Comparison of ENCODE assay signal across 17 mouse cellular contexts in the genomic region with DNA sequence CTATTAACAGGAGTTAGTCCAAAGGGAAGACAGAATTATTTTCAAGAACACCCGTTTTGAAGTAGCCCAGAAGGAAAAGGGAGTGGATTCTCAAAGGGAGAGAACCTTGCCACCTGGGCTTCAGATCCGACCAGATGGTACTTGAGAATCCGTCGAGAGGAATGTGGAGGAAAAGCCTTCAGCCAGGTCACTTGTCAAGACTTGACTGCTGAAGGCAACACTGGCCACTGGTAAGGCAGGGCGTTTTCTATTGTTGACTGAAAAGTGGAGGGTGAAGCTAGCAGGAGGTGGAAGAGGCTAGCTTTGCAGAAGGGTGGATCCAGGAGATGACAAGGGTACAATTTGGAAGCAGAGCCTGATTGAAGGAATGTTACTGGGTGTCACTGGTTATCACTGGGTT. TPM values are rescaled to one million over a fixed set of nuclear protein-coding genes. Genes with fewer than 3 reads are reported as not detected.
"Had no signal": no experiment of that assay in that cellular context is flagged by ENCODE, and none has a peak within 500 bp of the region (broad histone marks: within the 10 kb centered on the region; RNA-seq: fewer than 3 reads in every experiment).

No protein-coding gene starts in this region.

- H3K27me3 ChIP-seq: limb, embryonic 13.5 days; liver, embryonic 13.5 days; midbrain, embryonic 15.5 days; neural tube, embryonic 12.5 days; stomach, embryonic 15.5 days had no signal

- H3K4me2 ChIP-seq: limb, embryonic 13.5 days; liver, embryonic 13.5 days; midbrain, embryonic 15.5 days; neural tube, embryonic 12.5 days; stomach, embryonic 15.5 days had no signal

- H3K4me1 ChIP-seq: midbrain, embryonic 15.5 days had no signal

- H3K4me3 ChIP-seq: limb, embryonic 13.5 days; liver, embryonic 13.5 days; midbrain, embryonic 15.5 days; neural tube, embryonic 12.5 days; stomach, embryonic 15.5 days had no signal

- ATAC-seq: hindbrain, postnatal 0 days; midbrain, embryonic 15.5 days had no signal

- H3K9ac ChIP-seq: limb, embryonic 13.5 days; liver, embryonic 13.5 days; midbrain, embryonic 15.5 days; neural tube, embryonic 12.5 days; stomach, embryonic 15.5 days had no signal

- DNase-seq: kidney, adult 8-10 months; kidney, postnatal 36 days; left cerebral cortex, postnatal 4 days; liver, embryonic 13.5 days; retina, postnatal 1 day; right cerebral cortex, postnatal 4 days; thymus, postnatal 36 days had no signal

- H3K9me3 ChIP-seq: limb, embryonic 13.5 days; liver, embryonic 13.5 days; midbrain, embryonic 15.5 days; neural tube, embryonic 12.5 days; stomach, embryonic 15.5 days had no signal

- H3K27ac ChIP-seq: hindbrain, postnatal 0 days; limb, embryonic 13.5 days; midbrain, embryonic 15.5 days; neural tube, embryonic 12.5 days had no signal

RNA-seq across cellular contexts. Expression of gene Lmod3, which starts 40.3 kb away (rescaled TPM):
- total RNA-seq: layer of hippocampus, adult 18-20 months; left cerebral cortex, adult 18-20 months; megakaryocyte progenitor cell, adult 5-6 weeks; monocyte, adult 5-6 weeks had no signal
- polyA plus RNA-seq: hindbrain, postnatal 0 days; midbrain, embryonic 15.5 days; spleen, adult 2 months had no signal
